13 mouse cellular contexts compared by ENCODE assay signal in the genomic region with DNA sequence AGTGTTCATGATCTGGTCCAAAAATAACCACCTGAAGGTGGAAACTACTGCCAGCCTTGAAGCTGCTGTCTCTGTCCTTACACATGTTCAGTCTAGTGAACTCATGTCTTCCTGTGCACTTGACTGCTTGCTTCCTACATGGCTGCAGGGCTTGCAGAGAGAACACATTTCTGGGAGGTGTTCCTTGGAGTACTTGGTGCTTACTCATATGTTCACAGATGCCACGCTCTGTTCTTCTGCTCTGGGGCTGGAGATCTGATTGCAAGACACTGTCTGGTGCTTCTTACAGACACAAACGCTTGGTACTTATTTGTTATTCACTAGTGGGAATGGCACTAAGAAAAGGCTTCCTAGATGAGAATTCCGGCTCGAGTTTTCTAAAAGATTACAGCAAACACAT.
"Had no signal": no experiment of that assay in that cellular context is flagged by ENCODE, and none has a peak within 500 bp of the region (broad histone marks: within the 10 kb centered on the region; RNA-seq: fewer than 3 reads in every experiment).

No protein-coding gene starts in this region.

- DNase-seq: gastrocnemius, postnatal 14 days; gastrocnemius, postnatal 36 days; heart, adult 11 months; heart, postnatal 14 days; heart, postnatal 36 days; kidney, adult 11 months; kidney, adult 2 months; kidney, adult 9 months; kidney, postnatal 14 days; kidney, postnatal 36 days; layer of hippocampus, adult 9-11 months; layer of hippocampus, postnatal 36 days; left cerebral cortex, postnatal 4 days had no signal
